Mouse (Mus musculus) heart, embryonic 10.5 days (tissue): ENCODE results near the gene Plxnb3. TPM values are rescaled to one million over a fixed set of nuclear protein-coding genes. Genes with fewer than 3 reads are reported as not detected.

ENCODE experiments used
- DNase-seq: peaks from one replicate; pipeline ENCODE4 v3.0.0-alpha.2; 2017; ENCODE audit warnings: low spot score
- H3K27ac ChIP-seq: fragments of 300-500 bp; sonication (generic); 2 replicates; pipeline ENCODE4 v1.5.1; 2016; ENCODE audit warnings: mild to moderate bottlenecking
- H3K27me3 ChIP-seq: fragments of 300-500 bp; sonication (generic); 2 replicates; pipeline ENCODE4 v1.6.1; 2016; ENCODE audit warnings: mild to moderate bottlenecking; ENCODE audit not compliant: poor library complexity, insufficient read depth, severe bottlenecking
- H3K36me3 ChIP-seq: fragments of 300-500 bp; sonication (generic); 2 replicates; pipeline ENCODE4 v1.6.1; 2016; ENCODE audit warnings: mild to moderate bottlenecking, moderate library complexity
- H3K4me1 ChIP-seq: fragments of 300-500 bp; sonication (generic); 2 replicates; pipeline ENCODE4 v1.6.1; 2016; ENCODE audit warnings: mild to moderate bottlenecking
- H3K4me3 ChIP-seq: fragments of 300-500 bp; sonication (generic); 2 replicates; pipeline ENCODE4 v1.5.1; 2016; ENCODE audit warnings: mild to moderate bottlenecking, moderate library complexity
- H3K9me3 ChIP-seq: fragments of 300-500 bp; sonication (generic); 2 replicates; pipeline ENCODE4 v1.6.1; 2016; ENCODE audit warnings: mild to moderate bottlenecking, moderate library complexity
- WGBS: fragments of 180-500 bp; shearing (Covaris S2); methylation state at CpG from one replicate; pipeline ENCODE4 v1.1.7; 2016; 5-methylcytosine and 5-hydroxymethylcytosine counted together
- polyA plus RNA-seq: library from polyadenylated mRNA; unstranded; fragments of >200 nt; fragmentation: Nextera tagmentation; extraction: Ambion mirVana; gene quantifications from 2 replicates; pipeline ENCODE4 v1.2.1, GENCODE M21; 2016

Gene Plxnb3
- polyA plus RNA-seq, 1 experiment from 2014 or later, result 0.13 TPM

DNA sequence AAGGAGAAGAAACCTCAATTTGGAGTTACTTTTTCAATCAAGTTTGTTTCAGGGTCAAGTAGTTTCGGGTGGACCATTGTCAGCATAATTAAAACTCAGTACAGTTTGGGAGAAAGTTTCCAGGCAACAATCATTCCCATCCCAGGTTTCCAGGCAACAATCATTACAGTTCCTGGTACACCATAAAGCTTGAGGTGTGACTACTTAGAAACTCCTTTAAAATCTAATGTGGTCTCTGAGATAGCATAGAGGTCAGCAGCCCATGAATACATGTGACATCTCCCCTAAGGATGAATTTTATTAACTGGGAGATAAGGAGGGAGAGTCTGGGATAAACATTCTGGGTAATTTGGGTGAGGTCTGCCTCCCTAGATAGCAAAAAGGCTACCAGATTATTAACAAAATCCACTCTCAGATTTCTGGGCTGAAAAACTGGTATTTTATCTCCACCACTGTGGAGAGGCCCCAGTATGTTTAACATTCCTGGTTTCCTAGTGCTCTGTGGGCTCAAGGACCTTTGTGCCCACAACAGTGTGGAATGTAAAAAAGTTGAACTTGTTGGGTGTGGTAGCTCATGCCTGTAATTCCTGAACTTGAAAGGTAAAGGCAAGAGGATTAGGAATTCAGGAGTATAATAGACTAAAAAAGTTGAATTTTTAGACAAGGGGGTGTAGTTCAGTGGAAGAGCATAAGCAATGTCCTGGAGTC, 12.0 kb upstream of the Plxnb3 start:
- no peaks in the 10 kb centered on the region for H3K27me3 ChIP-seq
- H3K27ac ChIP-seq, result no peak overlapping the region
- no peak for DNase-seq
- H3K4me3 ChIP-seq, result no peak overlapping the region
- no peaks in the 10 kb centered on the region for H3K4me1 ChIP-seq
- no peaks in the 10 kb centered on the region for H3K9me3 ChIP-seq
- WGBS, result 64% methylated on average over 1 of the region's 1 CpGs
- H3K36me3 ChIP-seq, result no peaks in the 10 kb centered on the region

DNA sequence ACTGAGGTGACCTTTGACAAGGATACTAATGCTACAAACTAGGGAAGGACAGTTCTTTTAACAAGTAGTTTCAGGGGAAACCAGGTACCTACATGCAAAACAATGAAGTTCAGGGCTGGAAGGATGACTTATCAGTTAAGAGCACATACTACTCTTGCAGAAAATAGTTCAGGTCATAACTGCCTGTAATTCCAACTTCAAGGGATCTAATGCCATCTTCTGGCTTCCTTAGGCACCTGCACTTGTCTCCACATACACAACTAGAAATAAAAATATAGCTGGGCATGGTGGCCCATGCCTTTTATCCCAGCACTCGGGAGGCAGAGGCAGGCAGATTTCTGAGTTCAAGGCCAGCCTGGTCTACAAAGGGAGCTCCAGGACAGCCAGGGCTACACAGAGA, 7.9 kb upstream of the Plxnb3 start:
- Histone ChIP-seq H3K4me3 (no peak overlapping the region), H3K27ac (no peak overlapping the region), H3K27me3 (no peaks in the 10 kb centered on the region), H3K4me1 (no peaks in the 10 kb centered on the region), H3K36me3 (no peaks in the 10 kb centered on the region), H3K9me3 (no peaks in the 10 kb centered on the region)
- DNase-seq, result no peak
- WGBS, result 80% methylated on average over 1 of the region's 1 CpGs

DNA sequence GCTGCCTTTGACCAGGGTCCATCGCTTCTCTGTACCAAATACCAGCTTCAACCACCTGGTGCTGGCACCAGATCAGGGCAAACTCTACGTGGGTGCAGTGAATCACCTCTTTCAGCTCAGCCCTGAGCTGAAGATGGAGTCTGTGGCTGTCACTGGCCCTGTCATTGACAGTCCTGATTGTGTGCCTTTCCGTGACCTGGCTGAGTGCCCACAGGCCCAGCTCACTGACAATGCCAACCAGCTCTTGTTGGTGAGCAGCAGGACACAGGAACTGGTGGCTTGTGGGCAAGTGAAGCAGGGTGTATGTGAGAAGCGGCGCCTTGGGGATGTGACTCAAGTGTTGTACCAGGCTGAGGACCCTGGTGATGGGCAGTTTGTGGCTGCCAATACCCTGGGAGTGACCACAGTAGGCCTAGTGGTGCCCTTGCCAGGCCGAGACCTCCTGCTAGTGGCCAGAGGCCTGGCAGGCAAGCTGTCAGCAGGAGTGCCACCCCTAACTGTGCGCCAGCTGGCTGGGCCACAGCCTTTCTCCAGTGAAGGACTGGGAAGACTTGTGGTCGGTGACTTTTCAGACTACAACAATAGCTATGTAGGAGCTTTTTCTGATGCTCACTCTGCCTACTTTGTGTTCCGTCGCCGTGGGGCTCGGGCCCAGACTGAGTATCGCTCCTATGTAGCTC, 1.9 kb downstream of the Plxnb3 start:
- peaks cover 47% of the 10 kb centered on the region for H3K27me3 ChIP-seq
- no peak for DNase-seq
- no peaks in the 10 kb centered on the region for H3K4me1 ChIP-seq
- H3K27ac ChIP-seq, result no peak overlapping the region
- H3K36me3 ChIP-seq, result no peaks in the 10 kb centered on the region
- H3K9me3 ChIP-seq, result no peaks in the 10 kb centered on the region
- no peak overlapping the region for H3K4me3 ChIP-seq
- whole genome bisulfite sequencing, result 76% methylated on average over 13 of the region's 13 CpGs

DNA sequence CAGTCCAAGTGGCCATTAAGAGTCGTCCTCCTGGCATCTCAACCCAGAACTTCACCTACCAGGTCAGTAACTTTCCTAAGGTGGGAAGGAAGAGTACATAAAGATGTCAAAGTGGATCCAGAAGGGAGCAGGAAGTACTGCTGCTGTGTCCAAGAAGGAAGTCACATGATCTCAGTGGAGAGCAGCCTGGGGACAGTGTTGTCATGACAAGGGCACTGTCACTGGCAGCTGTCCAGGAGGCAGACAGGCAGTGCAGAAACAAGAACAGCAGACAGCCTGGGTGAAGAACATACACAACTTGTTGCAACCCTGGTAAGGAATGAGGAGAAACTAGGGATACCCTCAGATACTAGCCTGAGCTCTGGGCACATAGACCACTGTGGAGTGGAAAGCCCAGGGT, 8.4 kb downstream of the Plxnb3 start:
- H3K36me3 ChIP-seq, result no peaks in the 10 kb centered on the region
- H3K4me1 ChIP-seq, result no peaks in the 10 kb centered on the region; the same call in 1 of the 2 replicates
- no peak overlapping the region for H3K4me3 ChIP-seq
- no peak for DNase-seq
- WGBS, result 62% methylated on average over 1 of the region's 1 CpGs
- no peaks in the 10 kb centered on the region for H3K9me3 ChIP-seq
- H3K27ac ChIP-seq, result 0 out of 2 replicates have a peak overlapping the region, but pooled peaks have one; percentile 22
- peaks cover 28% of the 10 kb centered on the region for H3K27me3 ChIP-seq

DNA sequence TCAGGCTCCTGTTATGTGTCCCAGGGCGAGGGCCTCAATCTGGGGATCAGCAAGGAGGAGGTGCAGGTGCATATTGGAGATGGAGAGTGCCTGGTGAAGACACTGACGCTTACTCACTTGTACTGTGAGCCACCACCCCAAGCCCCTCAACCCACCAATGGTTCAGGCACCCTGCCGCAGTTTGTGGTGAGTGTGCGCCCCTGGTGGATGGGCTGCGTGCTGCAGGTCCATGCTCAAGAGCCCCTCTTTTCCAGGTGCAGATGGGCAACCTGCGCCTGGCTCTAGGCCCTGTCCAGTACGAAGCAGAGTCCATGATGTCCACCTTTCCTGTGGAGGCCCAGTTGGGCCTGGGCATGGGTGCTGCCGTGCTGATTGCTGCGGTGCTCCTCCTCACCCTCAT, 10.4 kb downstream of the Plxnb3 start:
- no peaks in the 10 kb centered on the region; the same call in 1 of the 2 replicates for H3K4me1 ChIP-seq
- H3K9me3 ChIP-seq, result no peaks in the 10 kb centered on the region
- H3K36me3 ChIP-seq, result no peaks in the 10 kb centered on the region
- peaks cover 25% of the 10 kb centered on the region for H3K27me3 ChIP-seq
- no peak overlapping the region for H3K4me3 ChIP-seq
- DNase-seq, result no peak
- WGBS, result 53% methylated on average over 9 of the region's 9 CpGs
- H3K27ac ChIP-seq, result no peak overlapping the region

DNA sequence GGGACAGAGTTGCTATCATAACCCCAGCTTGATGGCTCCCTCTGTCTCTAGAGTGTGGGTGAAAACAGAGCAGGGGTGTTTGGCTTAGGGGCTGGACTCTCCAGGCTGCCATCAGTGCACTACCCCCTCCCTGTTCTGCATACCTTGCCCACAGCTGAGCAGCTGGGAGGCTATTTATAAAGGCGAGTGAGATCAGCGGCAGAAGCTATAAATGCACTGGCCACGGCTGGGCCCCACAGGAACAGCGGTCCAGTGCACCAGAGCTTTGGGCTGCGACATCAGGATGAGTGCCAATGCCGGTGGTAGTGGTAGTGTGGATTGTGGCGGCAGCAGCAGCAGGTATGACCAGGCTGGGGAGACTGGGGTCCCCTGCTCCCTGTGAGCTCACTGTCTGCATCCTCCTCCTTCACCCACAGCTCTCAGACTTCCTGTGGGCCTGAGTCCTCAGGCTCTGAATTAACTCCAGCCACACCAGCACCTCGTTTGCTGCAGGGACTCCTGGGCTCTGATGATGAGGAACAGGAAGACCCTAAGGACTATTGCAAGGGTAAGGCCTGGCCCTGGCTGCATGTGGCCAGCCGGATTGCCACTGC, 17.4 kb downstream of the Plxnb3 start, which contains the start of gene Srpk3:
Gene Srpk3, plus strand, starts transcription at position 238 of the 593 bp plus-strand sequence.
- peak within 1 kb of the TSS; percentile 50 for H3K4me3 ChIP-seq
- peaks cover 3% of the 10 kb centered on the region; the same call in 1 of the 2 replicates for H3K4me1 ChIP-seq
- WGBS, result 42% methylated on average over 9 of the region's 9 CpGs
- 0 out of 2 replicates have a peak, but pooled peaks cover 5% of the 10 kb centered on the region for H3K27me3 ChIP-seq
- no peaks in the 10 kb centered on the region for H3K9me3 ChIP-seq
- H3K36me3 ChIP-seq, result peaks cover 35% of the 10 kb centered on the region
- H3K27ac ChIP-seq, result peak within 1 kb of the TSS; percentile 84
- peak; percentile 76 for DNase-seq

DNA sequence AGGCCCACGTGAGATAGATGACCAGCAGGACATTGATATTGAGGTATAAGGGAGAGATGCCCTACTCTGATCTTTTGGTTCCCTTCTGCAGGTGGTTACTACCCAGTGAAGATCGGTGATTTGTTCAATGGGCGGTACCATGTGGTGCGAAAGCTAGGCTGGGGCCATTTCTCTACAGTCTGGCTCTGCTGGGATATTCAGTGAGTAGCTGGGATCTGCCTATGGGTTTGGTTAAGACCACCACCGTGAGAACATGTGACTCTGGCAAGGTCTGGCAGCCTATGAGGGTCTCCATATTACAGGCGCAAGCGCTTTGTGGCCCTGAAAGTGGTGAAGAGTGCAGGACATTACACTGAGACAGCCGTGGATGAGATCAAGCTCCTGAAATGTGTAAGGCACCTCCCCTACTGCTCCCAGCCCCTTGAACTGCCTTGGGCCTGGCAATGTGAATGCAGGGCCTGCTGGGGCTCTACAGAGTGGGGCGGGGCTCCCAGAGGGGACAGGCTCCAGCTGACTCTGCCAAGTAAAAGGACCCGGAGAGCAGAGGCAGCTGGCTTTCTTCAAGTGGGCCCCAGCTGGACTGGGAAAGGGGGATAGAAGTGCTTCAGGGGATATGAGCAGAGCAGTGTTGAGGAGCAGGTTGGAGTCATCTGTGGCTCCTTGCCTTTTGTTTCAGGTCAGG, 18.1 kb downstream of the Plxnb3 start:
- Histone ChIP-seq H3K27me3 (0 out of 2 replicates have a peak, but pooled peaks cover 5% of the 10 kb centered on the region), H3K36me3 (peaks cover 41% of the 10 kb centered on the region), H3K4me1 (peaks cover 3% of the 10 kb centered on the region; the same call in 1 of the 2 replicates), H3K27ac (peak overlapping the region; percentile 84), H3K4me3 (peak overlapping the region; percentile 50), H3K9me3 (no peaks in the 10 kb centered on the region)
- WGBS, result 56% methylated on average over 10 of the region's 10 CpGs
- peak; percentile 78 for DNase-seq

DNA sequence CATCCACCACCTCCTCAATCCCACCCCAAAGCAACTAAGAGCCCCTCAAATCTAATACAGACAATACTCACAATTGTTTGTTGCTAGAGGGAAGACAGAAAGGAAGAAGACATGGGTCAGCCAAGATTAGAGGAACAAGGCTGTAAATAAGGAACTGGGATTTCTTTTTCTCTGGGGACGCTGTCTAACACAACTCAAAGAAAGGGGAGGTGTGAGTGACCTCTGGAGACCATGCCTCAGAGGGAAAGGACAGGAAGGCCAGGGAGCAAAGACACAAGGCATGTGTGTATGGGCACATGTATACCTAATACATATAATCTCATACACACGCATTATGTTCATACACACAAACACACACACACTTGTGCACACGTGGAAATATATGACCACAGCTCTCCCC, 25.3 kb downstream of the Plxnb3 start:
- H3K9me3 ChIP-seq, result no peaks in the 10 kb centered on the region
- no peak for DNase-seq
- peaks cover 50% of the 10 kb centered on the region for H3K36me3 ChIP-seq
- H3K27me3 ChIP-seq, result peaks cover 14% of the 10 kb centered on the region; the same call in 1 of the 2 replicates
- H3K4me3 ChIP-seq, result no peak overlapping the region
- H3K27ac ChIP-seq, result no peak overlapping the region
- peaks cover 6% of the 10 kb centered on the region; the same call in 1 of the 2 replicates for H3K4me1 ChIP-seq
- 86% methylated on average over 3 of the region's 3 CpGs for WGBS

DNA sequence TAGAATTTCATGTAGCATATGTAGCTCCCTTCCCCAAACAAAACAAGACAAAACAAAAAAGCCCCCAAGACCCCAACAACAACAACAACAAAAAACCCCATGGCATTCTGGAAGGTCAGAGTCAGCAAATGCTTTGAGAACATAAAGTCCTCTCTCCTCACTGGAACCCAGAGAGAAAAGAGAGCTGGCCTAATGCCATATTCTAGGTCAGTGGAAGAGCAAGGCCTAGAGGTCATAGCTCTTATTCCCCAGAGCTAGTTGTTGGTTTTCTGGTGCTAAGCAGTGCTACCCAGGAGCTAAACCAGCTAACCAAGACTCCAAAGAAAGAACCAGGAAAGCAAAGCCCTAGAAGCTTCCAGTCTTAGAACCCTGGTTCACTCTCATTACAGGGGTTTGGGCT, 28.8 kb downstream of the Plxnb3 start:
- Histone ChIP-seq H3K36me3 (peaks cover 32% of the 10 kb centered on the region), H3K4me1 (peaks cover 9% of the 10 kb centered on the region; the same call in 1 of the 2 replicates), H3K27me3 (peaks cover 17% of the 10 kb centered on the region; the same call in 1 of the 2 replicates), H3K27ac (peak overlapping the region; percentile 89), H3K4me3 (peak overlapping the region; percentile 67), H3K9me3 (no peaks in the 10 kb centered on the region)
- DNase-seq, result no peak

DNA sequence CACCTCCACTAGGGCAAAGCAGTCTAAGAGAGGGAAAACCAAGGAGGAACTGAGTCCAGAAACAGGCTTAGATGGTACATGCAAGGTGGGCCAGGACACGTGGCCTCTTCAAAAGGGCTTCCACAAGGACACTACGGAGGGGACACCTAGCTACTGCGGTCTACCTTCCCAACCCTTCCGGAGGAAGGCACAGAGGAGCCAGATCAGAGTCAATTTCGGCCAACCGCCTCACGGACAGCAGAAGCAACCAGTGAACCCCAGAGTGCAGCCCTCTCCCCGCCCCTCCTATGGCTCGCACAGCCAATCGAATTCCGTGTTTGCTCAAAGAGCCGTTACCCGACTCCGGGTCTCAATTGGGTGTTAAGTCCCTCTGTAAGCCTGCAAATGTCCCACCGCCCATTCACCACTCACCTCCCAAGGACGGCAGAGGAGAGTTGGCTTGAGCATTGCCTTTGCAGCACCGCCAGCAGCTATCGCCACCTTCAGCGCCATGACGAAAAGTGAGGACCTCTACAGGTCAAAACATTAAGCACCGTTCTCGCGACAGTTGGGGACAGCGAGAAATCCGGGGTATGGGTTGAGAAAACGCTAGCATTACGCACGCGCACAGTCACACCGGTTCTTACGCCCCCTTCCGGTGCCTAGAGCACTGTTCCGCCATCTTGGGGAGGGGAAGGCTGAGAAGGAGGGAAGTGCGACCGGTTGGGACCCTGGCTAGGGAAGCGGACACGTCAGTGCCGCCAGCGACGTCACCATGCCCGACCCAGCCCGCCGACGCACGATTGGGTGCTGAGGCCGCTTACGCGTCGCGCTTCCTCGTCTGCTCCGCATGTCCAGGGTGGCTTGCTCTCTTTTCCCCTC, 29.7 kb downstream of the Plxnb3 start, which contains the start of the genes Idh3g and Ssr4:
Gene Idh3g, minus strand, starts transcription at position 534 of the 861 bp plus-strand sequence.
Gene Ssr4, plus strand, starts transcription at position 665 of the 861 bp plus-strand sequence.
- peak within 1 kb of the TSS; percentile 89 for H3K27ac ChIP-seq
- peaks cover 31% of the 10 kb centered on the region for H3K36me3 ChIP-seq
- H3K27me3 ChIP-seq, result peaks cover 17% of the 10 kb centered on the region; the same call in 1 of the 2 replicates
- peak; percentile 96 for DNase-seq
- H3K9me3 ChIP-seq, result no peaks in the 10 kb centered on the region
- 12% methylated on average over 52 of the region's 52 CpGs for WGBS
- peak within 1 kb of the TSS; percentile 67 for H3K4me3 ChIP-seq
- peaks cover 9% of the 10 kb centered on the region; the same call in 1 of the 2 replicates for H3K4me1 ChIP-seq

DNA sequence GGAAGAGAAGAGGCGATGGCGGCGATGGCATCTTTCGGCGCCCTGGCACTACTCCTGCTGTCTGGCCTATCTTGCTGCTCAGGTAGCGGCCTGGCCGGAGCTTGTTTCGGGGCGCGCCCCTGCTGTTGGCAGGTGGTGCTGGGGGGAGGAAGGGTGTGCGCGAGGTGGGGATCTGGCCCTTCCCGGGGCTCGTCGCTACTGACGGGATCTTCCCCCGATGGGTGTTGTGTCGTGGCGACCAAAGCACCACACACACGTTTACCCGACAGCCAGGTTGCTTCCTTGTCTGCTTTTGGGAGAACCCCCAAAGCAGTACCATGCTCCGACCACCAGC, 30.3 kb downstream of the Plxnb3 start:
- peaks cover 25% of the 10 kb centered on the region for H3K36me3 ChIP-seq
- no peak for DNase-seq
- H3K4me1 ChIP-seq, result peaks cover 9% of the 10 kb centered on the region; the same call in 1 of the 2 replicates
- peak overlapping the region; percentile 67 for H3K4me3 ChIP-seq
- H3K27me3 ChIP-seq, result peaks cover 17% of the 10 kb centered on the region; the same call in 1 of the 2 replicates
- peak overlapping the region; percentile 89 for H3K27ac ChIP-seq
- WGBS, result 20% methylated on average over 22 of the region's 22 CpGs
- H3K9me3 ChIP-seq, result no peaks in the 10 kb centered on the region
